Mouse (Mus musculus): Measurements from ENCODE around the gene Irak2.
"Not testable (repeated sequence)": the region's sequence is repeated elsewhere in the genome, so short reads cannot be mapped to it uniquely, and the experiment has no call there.

The Irak2 gene

GRCm38 (mm10) chr6:113697222-113698205 is 59.2 kb downstream of the Irak2 start:
- DNase-seq: no peak

GRCm38 (mm10) chr6:113712718-113713117 is 74.5 kb downstream of the Irak2 start:
- DNase-seq: no peak

GRCm38 (mm10) chr6:113713389-113713788 is 75.1 kb downstream of the Irak2 start:
- not testable (repeated sequence) for DNase-seq

GRCm38 (mm10) chr6:113714276-113714675 is 76.0 kb downstream of the Irak2 start:
- DNase-seq: no peak

GRCm38 (mm10) chr6:113714797-113715196 is 76.5 kb downstream of the Irak2 start:
- no peak for DNase-seq

GRCm38 (mm10) chr6:113717541-113717940 is 79.3 kb downstream of the Irak2 start:
- DNase-seq: peak; percentile 44

GRCm38 (mm10) chr6:113719878-113720277 is 81.6 kb downstream of the Irak2 start, which contains the start of gene Ghrl:
Gene Ghrl, minus strand, starts transcription at chr6:113719880.
- DNase-seq: no peak

GRCm38 (mm10) chr6:113721061-113721460 is 82.8 kb downstream of the Irak2 start:
- DNase-seq: peak; percentile 32

- no peak for DNase-seq
These were observed 89.9 kb downstream of the Irak2 start for GRCm38 (mm10) chr6:113728181-113728580.

- no peak for DNase-seq
These were observed 93.0 kb downstream of the Irak2 start for GRCm38 (mm10) chr6:113731296-113731695.

- no peak for DNase-seq
These were observed 99.2 kb downstream of the Irak2 start for GRCm38 (mm10) chr6:113737318-113738046.

- DNase-seq: peak; percentile 87
These were observed 102.3 kb downstream of the Irak2 start, which contains the start of gene Sec13 for GRCm38 (mm10) chr6:113740236-113741217. Gene Sec13, minus strand, starts transcription at chr6:113740743.

- no peak for DNase-seq
These were observed 103.2 kb downstream of the Irak2 start for GRCm38 (mm10) chr6:113741425-113741824.

GRCm38 (mm10) chr6:113742321-113742720 is 104.1 kb downstream of the Irak2 start:
- no peak for DNase-seq

GRCm38 (mm10) chr6:113743111-113743510 is 104.8 kb downstream of the Irak2 start:
- DNase-seq: no peak
